Mouse (Mus musculus) left cerebral cortex, adult 18-20 months (tissue): ENCODE measurements at regions not wholly inside any gene's neighbourhood (a gene's known extent, or its start where the extent isn't known, plus 50 kb on each side); places are given as distances from the start of the nearest gene placed in this dataset.
A peak's percentile ranks its signal among the peaks of the same experiment; 100 is the strongest.
"Not testable (repeated sequence)": the region's sequence is repeated elsewhere in the genome, so short reads cannot be mapped to it uniquely, and the experiment has no call there.

Experiments
- DNase-seq, 2 experiments: peaks; one replicate each; pipeline ENCODE4 v3.0.0; 2021 to 2022; ENCODE audit warnings: low spot score in 2 of 2, mixed read lengths in 1 of 2

DNA sequence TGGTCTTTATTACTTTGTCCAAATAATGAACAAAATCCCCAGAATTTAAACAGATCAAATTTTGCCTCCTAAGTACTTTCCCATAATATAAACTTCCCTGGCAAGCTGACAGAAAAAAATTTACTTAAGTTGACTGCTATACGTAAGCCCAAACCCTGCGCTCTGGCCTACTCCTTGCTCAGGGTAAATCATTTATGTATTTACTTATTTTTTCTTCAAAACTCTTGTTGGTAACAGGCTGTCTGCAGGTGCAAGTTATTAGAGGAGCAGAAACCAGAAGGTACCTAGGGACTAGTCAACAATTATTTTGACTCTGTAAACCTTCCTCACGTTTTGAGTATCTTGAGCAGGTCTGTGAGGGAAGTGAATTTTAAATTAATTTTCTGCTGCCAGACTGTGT lies 2615.7 kb downstream of the Poteg start:
- no peak for DNase-seq

DNA sequence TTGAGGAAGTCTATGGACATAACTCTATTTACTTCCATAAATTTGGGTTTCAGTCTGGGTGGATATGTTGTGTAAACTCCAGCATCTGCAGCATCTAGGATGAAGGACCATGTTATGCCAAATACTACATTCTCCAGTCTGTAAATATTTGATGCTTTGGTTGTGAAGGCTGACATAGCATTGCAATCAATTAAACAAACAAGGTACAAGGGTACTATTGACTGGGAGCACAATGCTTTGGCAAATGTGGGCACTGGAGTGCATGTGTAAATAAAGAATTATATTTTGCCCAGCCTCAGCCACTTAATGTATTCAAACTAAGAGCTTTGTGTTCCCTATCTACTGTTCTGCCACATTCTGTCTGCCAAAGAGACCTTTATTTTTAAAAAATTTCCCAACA lies 2630.3 kb downstream of the Poteg start:
- DNase-seq = no peak

DNA sequence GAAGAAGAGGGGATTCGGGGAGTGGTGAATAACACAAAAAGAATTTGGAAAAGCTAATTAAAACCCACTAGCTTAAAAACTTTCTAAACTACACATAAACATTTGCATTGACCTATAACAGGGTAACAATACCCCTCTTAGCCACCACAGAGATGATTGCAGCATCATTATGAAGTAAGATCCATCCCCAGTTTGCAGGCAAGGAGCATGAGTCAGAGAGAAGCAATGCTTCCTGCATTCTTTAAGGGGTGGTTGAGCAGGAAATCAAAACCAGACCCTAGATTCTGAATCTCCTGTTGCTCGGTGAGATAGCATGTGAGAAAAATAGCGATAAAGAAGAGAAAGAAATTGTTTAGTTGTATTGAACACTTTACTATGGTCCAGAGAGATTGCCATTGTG lies 2680.3 kb downstream of the Poteg start:
- DNase-seq = no peak

DNA sequence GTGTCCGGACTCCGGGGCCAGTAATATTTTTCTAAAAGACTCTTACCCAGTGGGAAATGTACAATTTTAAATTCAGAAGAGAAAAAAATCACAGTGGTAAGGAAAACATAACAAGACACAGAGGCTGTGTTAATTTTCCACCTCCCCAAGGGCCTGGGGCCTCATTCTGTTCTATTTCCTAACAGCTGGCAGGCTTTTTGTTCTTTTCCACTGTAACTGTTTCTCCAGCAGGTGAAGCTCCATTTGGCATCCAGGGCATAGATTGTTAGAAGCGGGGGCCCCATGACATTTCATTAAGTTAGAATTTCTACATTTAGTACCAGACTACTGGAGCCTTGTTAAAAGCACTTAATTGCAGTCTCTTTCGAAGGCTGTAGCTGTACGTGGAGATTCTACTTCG lies 2687.5 kb downstream of the Poteg start:
- DNase-seq = no peak

DNA sequence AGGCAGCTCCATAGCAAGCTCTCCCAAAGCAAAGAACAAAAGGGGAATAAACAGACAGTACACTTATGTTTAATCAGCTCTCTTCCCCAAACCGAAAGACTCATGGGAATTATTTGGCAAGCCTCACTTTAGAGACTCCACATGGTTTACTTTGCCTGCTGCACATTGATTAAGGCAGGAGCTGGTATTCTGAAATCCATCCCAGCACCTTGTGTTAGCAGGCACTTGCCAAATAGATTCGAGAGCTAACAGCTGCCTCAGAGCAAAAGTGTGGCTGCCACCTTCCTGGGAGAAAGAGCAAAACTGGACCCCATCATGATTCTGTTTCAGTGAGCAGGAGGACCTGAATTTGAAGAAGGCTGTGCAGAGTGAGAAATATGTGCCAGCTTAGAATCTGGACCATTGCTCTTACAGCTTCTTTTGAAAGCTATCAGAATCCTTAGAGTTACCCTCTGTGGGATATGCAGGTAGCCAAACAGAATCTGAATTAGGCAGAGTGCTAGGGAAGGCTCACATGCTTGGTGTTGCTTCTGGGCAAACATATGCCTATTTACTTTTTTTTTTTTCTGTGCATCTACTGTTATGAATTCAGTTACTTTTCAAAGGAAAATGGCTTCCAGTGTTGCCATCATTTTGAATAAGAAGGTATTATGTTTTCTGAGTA lies 2703.8 kb downstream of the Poteg start:
- no peak for DNase-seq

DNA sequence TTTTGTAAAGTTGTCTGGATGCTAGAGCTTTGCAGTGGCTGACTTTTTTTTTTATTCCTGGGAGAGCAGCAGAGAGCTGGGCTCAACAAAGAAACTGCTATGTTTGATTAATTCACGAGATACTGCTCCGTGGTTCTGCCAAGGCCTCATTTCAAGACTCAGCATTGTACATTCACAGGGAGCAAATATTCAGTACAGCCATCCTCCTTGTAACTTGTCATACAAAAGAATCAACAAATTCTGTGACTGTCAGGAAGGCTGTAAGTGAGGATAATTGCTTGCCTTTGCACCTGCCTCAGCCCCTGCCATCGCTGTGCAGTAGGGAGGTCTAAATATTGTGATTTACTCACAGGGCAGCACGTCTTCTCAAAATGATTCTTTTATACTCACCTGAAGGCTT lies 2705.5 kb downstream of the Poteg start:
- no peak for DNase-seq

DNA sequence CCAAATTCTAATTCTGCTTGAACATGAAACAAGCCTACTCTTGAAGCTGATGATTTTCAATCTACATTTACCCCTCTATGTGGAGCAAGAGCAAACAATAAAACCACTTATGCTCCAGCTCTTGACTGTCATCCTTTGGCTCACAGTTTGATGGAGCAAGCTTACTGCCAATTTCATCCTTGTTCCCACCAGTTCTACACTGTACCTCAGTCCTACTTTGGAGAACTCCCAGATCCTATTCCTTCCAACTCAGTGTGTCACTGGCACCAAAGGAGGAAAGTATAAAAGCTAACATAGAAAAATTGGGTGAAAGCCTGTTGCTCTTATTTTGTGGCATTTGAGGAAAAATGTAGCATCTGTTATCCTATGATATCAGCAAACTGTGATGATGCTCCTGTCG lies 2724.4 kb downstream of the Poteg start:
- DNase-seq = no peak

DNA sequence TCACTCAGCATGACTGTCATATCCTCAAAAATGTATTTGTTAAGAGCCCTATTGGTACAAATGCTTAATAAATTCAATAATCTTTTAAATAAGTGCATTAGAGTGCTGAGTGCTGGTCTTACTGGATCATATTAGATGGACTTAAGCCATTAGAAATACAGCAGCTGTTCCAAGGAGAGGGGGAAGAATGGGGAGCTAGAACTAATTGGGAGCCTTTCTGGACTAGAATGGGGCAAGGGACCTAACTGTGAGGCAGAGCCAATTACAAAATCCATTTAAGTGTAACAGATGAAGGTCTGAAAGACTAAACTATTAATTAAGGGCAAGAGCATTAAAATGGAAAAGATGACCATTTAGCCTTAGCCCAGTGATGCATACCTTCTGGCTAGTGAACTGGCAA lies 2755.3 kb downstream of the Poteg start:
- not testable (repeated sequence) for DNase-seq

DNA sequence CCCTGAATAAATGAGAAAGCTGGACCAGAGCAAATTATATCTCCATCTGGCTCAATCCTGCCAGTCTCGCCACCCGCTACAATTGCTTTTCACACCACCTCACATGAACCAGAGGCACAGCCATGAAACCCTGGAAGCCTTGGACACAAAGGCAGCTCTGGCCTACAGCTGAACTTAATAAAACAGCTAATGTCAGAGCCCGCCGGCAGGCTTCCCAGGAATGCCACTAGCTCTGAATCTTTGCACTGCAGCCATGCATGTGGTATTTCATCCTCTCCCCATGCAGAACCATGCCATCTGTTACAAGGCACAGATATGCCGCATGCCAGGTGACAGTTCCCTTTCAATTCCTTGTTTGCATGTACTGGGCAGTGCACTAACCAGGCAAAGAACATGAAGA lies 2779.9 kb downstream of the Poteg start:
- DNase-seq = peak in 1 of 2 experiments; percentile 1

DNA sequence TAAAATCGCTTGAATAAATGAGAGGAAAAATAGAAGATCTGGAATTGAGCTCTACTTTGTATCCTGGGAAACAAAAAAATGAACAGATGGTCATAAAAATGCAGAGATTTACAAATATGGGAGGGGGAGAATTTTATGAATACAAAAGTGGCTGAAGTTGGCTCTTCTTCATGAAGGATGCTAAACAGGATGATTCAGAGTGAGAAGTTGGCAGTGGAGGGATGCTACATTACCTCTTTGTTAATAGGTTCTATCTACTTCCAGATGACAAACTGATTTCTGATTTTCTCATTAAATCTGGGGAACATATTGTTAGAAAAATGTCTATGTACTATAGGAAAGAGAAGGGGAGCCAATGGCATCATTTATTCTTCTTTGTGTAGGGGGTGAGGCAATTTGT lies 2785.8 kb downstream of the Poteg start:
- no peak for DNase-seq

DNA sequence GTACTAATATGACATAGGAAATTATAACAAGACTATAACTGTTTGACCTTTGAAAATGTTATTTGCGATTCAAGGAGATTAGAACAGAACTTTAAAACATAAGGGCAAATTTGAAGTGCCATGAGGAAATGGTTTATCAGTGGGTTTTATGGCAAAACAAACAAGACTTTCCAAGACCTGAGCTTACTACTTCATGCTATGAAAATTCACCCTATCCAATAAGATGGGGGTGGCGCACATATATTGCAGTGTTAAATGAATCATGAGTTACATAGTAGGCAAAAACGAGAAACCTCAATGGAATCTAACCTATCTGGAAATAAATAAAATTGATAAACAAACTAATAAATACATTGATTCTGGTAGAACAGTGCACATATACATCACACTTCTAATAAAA lies 2804.3 kb downstream of the Poteg start:
- no peak for DNase-seq

DNA sequence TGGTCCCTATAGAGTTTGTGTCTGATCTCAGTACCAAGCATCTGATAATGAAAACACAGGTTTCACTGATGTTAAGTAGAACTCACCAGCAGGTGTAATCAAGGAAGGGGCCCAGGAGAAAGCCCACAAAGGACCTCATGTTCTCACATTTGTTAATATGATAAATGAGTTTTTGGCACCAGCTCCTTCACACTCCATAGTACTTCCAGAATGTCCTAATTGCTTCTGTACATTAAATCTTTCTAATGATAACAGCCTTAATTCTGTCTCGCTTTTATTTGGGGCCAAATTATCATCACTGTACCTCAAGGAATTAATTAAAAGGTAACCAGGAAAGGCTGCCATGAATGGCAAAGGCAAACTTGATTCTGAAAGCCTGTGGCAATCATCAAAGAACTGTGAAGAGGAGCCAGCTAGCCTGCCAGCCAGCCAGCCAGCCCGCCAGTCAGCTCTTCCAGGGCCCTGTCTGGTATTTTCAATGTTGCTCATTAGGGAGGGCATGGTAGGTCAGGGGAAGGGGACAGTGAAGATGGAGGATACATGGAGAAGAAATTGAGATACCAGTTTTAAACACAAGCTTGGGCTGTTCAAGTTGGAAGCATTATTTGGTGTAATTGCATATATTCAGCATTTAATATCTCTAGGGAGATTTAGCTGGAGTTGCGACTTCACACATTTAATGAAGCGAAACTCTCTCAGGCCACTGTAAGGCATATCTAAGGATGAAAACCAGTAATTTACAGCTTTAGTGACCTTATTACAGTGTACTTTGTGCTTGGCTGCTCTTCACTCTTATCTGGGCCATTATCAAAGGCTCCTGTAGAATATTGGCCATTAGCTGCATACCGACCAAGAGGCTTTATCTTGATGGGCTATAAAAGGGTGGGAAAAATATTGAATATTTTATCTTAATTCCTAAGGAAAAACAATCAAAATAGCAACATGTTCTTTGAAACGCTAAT lies 2822.8 kb downstream of the Poteg start:
- no peak for DNase-seq

DNA sequence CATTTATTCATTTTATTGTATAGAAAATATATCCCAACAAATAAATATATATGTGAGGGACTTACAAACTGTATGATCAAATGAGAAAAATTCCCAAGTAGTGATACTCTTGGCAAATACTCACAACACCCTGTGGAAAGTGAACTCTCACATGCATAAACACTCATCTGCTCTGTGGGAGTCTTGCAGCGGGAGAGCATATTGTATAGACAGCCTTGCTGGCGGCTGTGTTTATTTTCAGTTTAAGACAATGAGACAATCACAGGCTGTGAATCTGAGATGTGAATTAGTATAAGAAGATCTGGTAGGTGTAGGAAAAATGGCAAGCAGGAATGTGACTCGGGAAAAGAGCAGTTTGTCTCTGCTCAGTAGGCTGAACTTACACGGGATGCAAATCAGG lies 2841.7 kb downstream of the Poteg start:
- peak in 1 of 2 experiments; percentile 5 for DNase-seq

DNA sequence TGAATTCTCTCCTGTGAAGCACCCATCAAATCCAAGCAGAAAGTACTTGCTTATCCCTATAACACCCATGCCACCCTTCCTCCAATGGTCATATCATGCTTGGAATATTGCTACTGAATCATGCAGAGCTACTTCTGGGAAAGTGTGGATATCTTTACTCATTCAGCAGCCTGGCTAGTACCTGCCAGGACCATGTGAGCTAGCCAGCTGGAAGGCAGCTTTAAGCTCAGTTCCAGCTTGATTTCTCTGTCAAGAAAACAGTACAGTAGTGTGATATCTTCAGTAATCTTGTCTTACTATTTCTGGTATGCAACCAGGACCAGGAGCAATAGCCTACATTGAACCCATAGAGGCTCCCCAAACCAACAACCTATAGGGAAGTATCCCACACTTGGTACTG lies 2883.7 kb downstream of the Poteg start:
- DNase-seq = no peak

DNA sequence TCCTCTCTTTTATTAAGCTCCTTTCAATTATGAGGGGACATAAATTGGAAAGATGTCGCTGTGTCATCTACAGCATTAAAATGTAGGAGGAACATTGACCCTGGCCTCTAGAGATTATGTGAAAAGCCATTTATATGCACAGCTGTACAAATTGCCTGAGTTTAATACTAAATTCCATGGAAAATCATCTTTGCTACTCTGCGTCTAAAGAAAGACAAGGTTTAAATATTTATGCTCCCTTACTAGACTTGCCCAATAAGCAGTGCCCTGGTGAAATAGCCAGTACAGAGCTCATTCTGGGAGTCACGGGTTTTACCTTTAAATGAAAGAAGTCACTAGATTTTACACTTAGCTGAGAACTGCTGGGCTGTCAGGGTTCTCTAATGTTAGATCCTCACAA lies 2885.9 kb downstream of the Poteg start:
- no peak for DNase-seq

DNA sequence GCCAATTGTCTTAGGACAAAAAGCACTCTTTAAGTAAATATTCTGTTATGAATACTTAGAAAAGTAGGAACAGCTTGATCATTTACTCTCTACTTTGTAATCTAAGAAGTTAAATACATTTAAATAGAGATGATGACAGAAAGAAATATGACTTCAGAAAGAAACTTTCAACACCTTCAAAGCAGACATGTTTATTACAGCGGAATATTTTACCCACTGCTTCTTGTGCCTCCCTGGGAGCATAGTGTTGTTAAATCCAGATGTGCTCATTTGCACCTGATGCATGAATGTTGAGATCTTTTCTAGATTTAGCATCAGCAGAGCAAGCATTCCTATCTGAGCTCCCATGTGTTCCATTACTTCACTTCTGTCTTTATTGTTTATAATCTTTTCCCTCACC lies 2912.0 kb downstream of the Poteg start:
- DNase-seq = no peak

DNA sequence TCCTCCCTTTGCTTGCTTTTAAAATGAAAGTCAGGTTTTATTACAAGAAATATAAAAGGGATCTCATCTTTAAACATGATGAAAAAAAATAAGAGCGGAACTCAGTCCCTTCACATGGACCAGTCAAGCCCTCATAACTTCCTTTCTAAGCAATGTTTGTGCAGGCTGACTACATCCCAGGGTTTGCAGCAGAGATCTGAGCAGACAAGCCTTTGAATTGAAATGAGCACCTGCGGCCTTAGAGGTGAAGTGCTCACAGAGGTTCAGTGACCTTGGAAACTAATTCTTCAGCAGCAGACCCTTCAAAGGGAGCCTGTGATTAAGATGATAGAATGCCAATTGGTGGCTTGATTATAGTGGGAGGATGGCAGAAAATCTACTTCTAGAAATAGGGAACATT lies 2918.3 kb downstream of the Poteg start:
- DNase-seq = no peak

DNA sequence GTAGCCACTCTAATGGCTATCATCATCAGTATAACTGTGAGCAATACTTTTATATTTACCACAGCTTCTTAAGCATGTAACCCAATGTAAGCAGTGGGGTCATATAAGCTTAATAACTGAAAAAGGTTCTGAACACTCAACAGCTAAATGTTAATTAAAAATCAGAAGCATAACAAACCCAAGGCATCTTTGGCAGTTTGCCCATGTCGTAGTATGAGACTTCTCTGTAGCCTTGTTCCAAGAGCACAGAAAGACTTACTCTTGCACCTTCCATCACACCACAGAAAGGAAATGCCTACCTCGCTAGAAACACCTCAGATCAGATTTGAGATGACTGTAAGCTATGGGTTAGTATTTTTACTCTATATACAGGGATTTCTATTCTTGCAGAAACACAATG lies 2944.5 kb downstream of the Poteg start:
- no peak for DNase-seq

DNA sequence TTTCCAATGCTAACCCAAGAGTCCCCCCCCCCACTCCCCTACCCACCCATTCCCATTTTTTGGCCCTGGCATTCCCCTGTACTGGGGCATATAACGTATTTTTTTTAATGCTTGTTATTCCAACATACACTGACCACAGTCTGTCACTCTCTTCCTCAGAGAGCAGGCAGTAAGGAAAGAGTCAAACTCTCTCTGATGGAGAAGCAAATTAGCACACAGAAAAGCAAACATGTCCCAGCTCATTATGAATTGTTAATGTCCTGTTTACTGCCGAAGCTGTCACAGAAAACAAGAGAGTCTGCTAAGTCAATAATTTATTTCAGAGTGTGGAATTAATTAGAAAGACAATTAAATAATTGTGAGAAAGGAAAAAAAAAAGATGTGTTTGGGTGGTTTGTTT lies 2989.1 kb upstream of the 5930422O12Rik start:
- DNase-seq = no peak

DNA sequence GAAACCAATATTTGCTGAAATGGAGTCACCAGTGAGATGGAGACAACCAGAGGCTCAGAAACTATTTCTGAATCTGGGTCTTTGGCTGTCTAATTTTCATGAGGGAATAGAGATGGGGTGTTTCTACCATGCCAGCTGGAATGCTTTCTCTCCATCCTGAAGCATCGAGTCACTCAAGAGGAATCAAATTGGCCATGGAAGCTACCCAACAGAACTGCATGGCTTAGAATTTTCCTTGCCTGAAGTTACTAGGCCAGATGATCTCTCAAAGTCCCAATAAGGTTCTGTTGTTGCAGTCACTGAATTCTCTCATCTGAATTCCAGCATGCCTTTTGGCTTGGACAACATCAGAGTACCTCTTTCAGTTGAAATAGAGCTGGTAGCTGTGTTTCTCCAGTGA lies 2986.7 kb upstream of the 5930422O12Rik start:
- DNase-seq = no peak

DNA sequence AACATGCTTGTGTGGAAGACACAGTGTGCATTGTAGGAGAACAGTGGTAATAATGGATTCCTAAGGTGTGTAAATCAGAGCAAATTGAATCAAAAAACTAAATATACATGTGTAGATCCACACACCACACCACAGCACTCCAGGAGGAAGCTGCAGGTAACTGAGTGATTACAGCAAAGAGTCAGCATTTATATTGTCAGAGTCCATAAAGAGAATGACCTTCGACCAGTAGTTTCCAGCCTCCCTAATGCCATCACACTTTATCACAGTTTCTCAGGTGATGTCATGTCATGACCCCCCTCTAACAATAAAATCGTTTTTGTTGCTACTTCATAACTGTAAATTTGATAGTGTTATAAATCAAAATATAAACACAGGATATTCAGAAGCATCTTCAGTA lies 2984.6 kb upstream of the 5930422O12Rik start:
- DNase-seq = no peak

DNA sequence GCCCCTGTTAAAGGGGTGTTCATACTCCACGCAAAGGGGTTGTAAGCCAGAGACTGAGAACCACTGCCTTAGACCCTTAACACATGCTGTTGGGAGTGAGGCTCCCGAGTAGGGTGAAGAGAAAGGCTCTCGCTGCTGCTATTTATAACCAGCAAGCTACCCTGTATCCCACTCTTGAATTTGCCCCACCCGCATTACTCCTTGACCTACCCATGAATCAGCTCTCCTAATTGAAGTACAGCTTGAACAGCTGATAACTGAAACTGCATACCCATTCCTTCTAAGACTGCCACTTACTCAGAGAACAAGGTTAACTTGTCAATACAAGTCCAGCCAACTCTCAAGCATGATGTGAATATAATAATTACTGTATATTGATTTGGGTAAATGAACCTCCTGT lies 2984.2 kb upstream of the 5930422O12Rik start:
- DNase-seq = no peak

DNA sequence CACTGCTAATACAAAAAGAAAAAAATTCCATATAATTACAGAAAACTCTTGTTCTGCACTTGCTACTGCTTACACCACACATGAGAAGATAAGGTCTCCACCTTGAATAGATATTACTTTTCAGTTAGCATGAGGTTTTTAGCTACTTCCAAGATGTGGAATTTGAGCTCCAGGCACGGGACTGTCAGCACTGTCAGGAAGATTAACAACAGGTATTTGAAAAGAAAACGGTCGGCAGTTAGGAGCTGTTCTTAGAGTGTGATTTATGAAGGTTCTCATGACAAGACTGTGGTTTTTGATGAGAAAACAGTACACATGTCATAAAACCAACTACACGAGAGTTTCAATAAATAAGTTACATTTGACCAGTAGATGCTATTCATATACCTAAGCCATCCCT lies 2970.4 kb upstream of the 5930422O12Rik start:
- no peak for DNase-seq
